Mouse (Mus musculus) lung, embryonic 15.5 days (tissue): Measurements from ENCODE around the gene Nop14. TPM values are rescaled to one million over a fixed set of nuclear protein-coding genes. Genes with fewer than 3 reads are reported as not detected.
"Not testable (repeated sequence)": the region's sequence is repeated elsewhere in the genome, so short reads cannot be mapped to it uniquely, and the experiment has no call there.

Source experiments
- ATAC-seq: fragments of 200-750 bp; cut with Nextera tagmentation; 2 replicates; pipeline ENCODE4 v1.8.0; 2017; ENCODE audit warnings: moderate number of reproducible peaks, borderline replicate concordance; ENCODE audit not compliant: low FRiP score, low TSS enrichment; ENCODE audit errors: extremely low read depth
- H3K27ac ChIP-seq: fragments of 300-500 bp; sonication (generic); 2 replicates; pipeline ENCODE4 v1.5.1; 2015; ENCODE audit warnings: moderate library complexity, mild to moderate bottlenecking, inconsistent platforms
- H3K27me3 ChIP-seq: fragments of 300-500 bp; sonication (generic); 2 replicates; pipeline ENCODE4 v1.6.1; 2015; ENCODE audit warnings: inconsistent platforms
- H3K36me3 ChIP-seq: fragments of 300-500 bp; sonication (generic); 2 replicates; pipeline ENCODE4 v1.6.1; 2015; ENCODE audit warnings: inconsistent platforms
- H3K4me1 ChIP-seq: fragments of 300-500 bp; sonication (generic); 2 replicates; pipeline ENCODE4 v1.6.1; 2015; ENCODE audit warnings: inconsistent platforms
- H3K4me2 ChIP-seq: fragments of 300-500 bp; sonication (generic); 2 replicates; pipeline ENCODE4 v1.6.1; 2015; ENCODE audit warnings: inconsistent platforms, mild to moderate bottlenecking, moderate library complexity
- H3K4me3 ChIP-seq: fragments of 300-500 bp; sonication (generic); 2 replicates; pipeline ENCODE4 v1.5.1; 2015; ENCODE audit warnings: mild to moderate bottlenecking, inconsistent platforms
- H3K9ac ChIP-seq: fragments of 300-500 bp; sonication (generic); 2 replicates; pipeline ENCODE4 v1.6.1; 2015; ENCODE audit warnings: inconsistent platforms
- H3K9me3 ChIP-seq: fragments of 300-500 bp; sonication (generic); 2 replicates; pipeline ENCODE4 v1.6.1; 2016; ENCODE audit warnings: inconsistent platforms
- WGBS: fragments of 180-500 bp; shearing (Covaris S2); methylation state at CpG from one replicate; pipeline ENCODE4 v1.1.7; 2015; 5-methylcytosine and 5-hydroxymethylcytosine counted together
- polyA plus RNA-seq: library from polyadenylated mRNA; unstranded; fragments of >200 nt; fragmentation: Nextera tagmentation; extraction: Ambion mirVana; gene quantifications from 2 replicates; pipeline ENCODE4 v1.2.1, GENCODE M21; 2015

Gene Nop14
- polyA plus RNA-seq, 1 experiment from 2014 or later = 21.3 TPM

DNA sequence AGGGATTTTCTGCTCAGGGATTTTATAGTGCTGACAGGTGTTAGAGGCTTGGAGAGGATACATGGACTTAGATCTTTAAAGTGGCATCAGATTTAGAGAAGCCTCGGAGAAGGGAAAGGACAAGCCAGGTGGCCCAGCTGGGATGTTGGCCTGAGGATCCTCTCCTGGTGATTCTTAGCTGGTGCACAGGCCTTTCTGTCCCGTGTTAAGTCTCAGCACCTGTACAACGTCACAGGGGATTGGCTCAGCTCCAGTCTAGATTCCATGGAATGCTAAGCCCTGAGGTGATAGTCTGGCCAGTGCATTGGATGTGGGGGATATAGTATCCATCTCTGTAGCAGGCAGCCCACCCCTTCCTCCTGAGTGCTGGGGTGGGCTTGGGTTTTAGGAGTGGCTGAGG lies 51.7 kb downstream of the Nop14 start:
- no peaks in the 10 kb centered on the region for H3K27me3 ChIP-seq
- H3K27ac ChIP-seq = no peak overlapping the region
- no peaks in the 10 kb centered on the region for H3K9me3 ChIP-seq
- no peaks in the 10 kb centered on the region for H3K4me1 ChIP-seq
- H3K4me3 ChIP-seq = no peak overlapping the region
- no peak overlapping the region for H3K9ac ChIP-seq
- 67% methylated on average over 3 of the region's 3 CpGs for WGBS
- ATAC-seq = no peak
- peaks cover 64% of the 10 kb centered on the region for H3K36me3 ChIP-seq
- no peak overlapping the region for H3K4me2 ChIP-seq

DNA sequence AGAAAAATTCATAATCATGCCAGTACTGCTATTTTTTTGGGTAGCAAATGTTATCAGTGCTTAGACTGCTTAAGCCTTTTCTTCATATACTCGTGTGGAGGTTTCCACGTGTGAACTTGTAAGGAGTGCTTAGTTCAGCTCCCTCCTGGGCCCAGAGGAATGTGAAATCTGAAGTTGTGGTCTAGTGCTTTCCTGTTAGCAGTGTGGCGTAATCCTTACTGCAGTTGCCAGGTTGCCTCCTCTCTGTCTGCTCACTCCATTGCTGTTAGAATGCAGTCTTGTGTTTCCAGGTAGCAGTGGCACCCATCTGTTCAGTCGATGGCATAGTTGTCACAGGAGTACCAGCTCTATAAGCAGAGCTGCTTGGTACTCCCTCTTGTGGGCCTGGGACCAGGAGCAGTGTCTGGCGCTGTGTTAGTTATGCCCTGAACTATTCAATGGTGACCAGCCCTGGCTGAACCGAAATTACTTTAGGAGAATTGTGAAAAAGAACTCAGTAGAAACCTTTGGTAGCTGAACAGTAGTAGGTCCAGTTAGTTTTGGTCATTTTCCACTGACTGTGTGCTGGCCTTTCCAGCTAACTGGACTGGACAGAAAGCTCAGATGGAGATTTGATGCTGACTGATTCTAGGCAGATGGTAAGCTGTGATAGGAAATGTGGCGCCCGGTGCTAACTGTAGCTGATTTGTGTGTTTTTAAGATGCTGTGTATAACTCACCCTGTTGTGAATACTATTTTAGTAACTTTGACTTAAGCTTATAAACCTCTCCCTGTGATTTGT lies 52.7 kb downstream of the Nop14 start:
- Histone ChIP-seq H3K36me3 (peaks cover 64% of the 10 kb centered on the region), H3K4me2 (no peak overlapping the region), H3K9me3 (no peaks in the 10 kb centered on the region), H3K27me3 (no peaks in the 10 kb centered on the region), H3K9ac (no peak overlapping the region), H3K4me1 (no peaks in the 10 kb centered on the region), H3K27ac (no peak overlapping the region), H3K4me3 (no peak overlapping the region)
- WGBS = 84% methylated on average over 8 of the region's 8 CpGs
- ATAC-seq = no peak

DNA sequence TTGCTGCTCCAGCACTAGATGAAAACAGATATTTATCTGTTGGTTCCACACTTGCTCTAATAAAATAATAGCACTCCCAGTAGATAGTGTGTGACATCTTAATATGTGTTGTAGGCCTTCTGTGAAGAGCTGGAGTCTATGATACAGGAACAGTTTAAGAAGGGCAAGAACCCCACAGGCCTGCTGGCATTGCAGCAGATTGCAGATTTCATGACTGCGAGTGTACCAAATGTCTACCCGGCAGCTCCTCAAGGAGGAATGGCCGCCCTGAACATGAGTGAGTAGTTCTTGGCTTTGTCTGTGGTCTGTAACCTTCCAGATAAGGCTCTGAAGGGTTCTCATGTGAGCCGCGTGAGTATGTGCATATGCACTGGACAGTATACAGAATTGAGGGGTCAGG lies 55.4 kb downstream of the Nop14 start:
- WGBS = 84% methylated on average over 5 of the region's 5 CpGs
- ATAC-seq = no peak
- Histone ChIP-seq H3K9ac (no peak overlapping the region), H3K27ac (no peak overlapping the region), H3K4me1 (no peaks in the 10 kb centered on the region), H3K36me3 (peaks cover 43% of the 10 kb centered on the region), H3K9me3 (no peaks in the 10 kb centered on the region), H3K27me3 (no peaks in the 10 kb centered on the region), H3K4me3 (no peak overlapping the region), H3K4me2 (no peak overlapping the region)

DNA sequence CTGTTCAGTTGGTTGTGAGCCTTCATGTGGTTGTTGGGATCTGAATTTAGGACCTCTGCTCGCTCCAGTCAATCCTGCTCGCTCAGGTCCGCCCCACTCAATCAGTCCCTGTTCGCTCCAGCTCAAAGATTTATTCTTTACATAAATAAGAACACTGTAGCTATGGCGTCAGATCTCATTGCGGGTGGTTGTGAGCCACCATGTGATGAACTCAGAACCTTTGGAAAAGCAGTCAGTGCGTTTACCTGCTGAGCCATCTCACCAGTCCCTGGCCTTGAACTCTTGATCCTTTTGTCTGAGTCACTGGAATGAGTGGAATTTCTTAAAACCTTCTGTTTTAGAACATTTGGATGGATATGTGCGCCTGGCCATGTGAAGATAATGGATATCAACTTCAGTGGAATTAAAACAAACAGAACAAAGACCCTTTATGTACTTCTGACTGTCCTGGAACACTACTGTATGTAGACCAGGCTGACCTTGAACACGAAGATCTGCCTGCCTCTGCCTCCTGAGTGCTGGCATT lies 66.7 kb downstream of the Nop14 start:
- WGBS = 92% methylated on average over 9 of the region's 9 CpGs
- Histone ChIP-seq H3K27ac (no peak overlapping the region), H3K9me3 (no peaks in the 10 kb centered on the region), H3K9ac (no peak overlapping the region), H3K36me3 (peaks cover 15% of the 10 kb centered on the region), H3K4me1 (peaks cover 9% of the 10 kb centered on the region; the same call in 1 of the 2 replicates), H3K4me3 (no peak overlapping the region), H3K27me3 (no peaks in the 10 kb centered on the region), H3K4me2 (no peak overlapping the region)
- ATAC-seq = no peak

DNA sequence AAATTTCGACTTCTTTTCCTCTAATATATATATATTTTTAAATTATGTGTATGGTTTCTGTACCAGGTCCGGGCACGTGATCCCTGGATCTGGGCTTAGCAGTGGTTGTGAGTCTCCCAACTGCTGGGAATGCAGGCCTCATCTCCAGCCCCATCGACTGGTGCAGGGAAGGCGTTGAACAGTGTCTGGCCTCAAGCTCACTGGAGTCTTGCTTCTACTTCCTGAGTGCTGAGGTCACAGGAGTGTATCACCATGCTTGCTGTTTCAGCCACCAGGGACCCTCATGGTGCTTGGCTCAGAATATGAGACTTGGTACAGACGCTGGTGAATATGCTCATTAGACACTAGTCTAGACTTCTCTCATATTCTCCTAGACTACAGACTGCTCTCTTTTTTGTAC lies 67.3 kb downstream of the Nop14 start:
- Histone ChIP-seq H3K27ac (no peak overlapping the region), H3K9ac (no peak overlapping the region), H3K9me3 (no peaks in the 10 kb centered on the region), H3K36me3 (peaks cover 9% of the 10 kb centered on the region; the same call in 1 of the 2 replicates), H3K4me2 (no peak overlapping the region), H3K4me1 (peaks cover 9% of the 10 kb centered on the region; the same call in 1 of the 2 replicates), H3K27me3 (no peaks in the 10 kb centered on the region), H3K4me3 (no peak overlapping the region)
- 94% methylated on average over 6 of the region's 6 CpGs for WGBS
- no peak for ATAC-seq

DNA sequence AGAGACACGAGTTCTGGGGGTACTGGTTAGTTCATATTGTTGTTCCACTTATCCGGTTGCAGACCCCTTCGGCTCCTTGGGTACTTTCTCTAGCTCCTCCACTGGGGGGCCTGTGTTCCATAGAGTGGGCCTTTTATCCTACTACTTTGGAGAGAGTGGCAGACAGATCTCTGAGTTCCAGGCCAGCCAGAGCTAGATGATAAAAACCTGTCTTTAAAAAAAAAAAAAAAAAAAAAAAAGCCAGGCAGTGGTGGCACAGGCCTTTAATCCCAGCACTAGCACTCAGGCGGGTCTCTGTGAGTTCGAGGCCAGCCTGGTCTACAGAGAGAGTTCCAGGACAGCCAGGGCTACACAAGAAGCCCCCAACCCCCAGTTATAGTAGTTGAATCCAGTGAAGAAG lies 67.7 kb downstream of the Nop14 start:
- 86% methylated on average over 5 of the region's 5 CpGs for WGBS
- not testable (repeated sequence) for H3K4me2 ChIP-seq, H3K4me3 ChIP-seq, H3K27me3 ChIP-seq, H3K9ac ChIP-seq, H3K36me3 ChIP-seq, H3K9me3 ChIP-seq, H3K4me1 ChIP-seq, ATAC-seq, H3K27ac ChIP-seq

DNA sequence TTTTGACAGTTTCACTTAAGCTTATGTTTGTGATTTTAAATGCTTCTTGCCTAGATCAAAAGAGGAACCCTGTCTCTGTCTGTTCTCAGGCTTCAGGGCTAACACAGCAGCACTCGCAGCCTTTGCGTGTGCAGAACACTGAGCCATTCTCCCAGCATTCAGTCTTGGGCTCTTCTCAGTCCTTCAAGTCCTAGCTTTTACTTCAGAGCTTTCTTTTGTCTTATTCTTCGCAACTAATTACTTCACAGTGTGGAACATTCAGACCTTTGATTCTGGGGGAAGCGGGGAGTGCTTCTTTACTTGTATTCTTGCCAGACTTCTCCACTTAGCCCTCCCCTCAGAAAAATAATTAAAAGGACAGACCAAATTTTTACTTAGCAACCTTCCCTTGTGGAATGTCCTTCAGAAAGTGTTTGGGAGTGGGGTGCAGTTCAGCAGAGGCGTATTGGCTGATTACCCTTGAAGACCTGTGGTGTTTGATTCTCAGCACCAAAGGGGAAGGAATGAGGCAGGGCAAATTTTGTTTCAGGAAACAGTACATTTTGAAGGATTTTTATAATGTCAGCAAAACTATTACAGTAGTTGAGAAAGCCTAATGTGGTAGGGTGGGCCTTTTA lies 68.5 kb downstream of the Nop14 start:
- WGBS = 65% methylated on average over 5 of the region's 5 CpGs
- H3K9ac ChIP-seq = no peak overlapping the region
- H3K36me3 ChIP-seq = 0 out of 2 replicates have a peak, but pooled peaks cover 5% of the 10 kb centered on the region
- peaks cover 9% of the 10 kb centered on the region; the same call in 1 of the 2 replicates for H3K4me1 ChIP-seq
- H3K27me3 ChIP-seq = no peaks in the 10 kb centered on the region
- H3K27ac ChIP-seq = no peak overlapping the region
- H3K4me2 ChIP-seq = no peak overlapping the region
- H3K4me3 ChIP-seq = no peak overlapping the region
- no peaks in the 10 kb centered on the region for H3K9me3 ChIP-seq
- ATAC-seq = no peak

DNA sequence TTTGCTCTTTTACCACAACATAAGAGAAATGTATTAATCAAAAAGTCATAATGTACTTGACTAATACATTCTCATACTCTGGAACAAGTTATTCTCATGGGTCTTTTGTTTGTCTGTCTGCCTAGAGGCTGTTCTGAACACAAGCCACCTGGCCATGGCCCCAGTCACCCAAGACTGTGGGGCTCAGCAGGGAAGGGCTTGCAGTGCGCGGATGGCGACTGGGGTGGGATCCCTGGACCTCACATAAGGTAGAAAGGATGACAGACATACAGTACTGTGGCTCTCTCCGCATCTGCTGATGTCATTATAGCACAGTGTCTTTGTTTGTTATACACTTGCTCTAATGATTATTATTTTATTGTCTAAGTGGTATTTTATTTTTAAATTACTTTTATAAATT lies 69.2 kb downstream of the Nop14 start:
- ATAC-seq = no peak
- Histone ChIP-seq H3K27ac (no peak overlapping the region), H3K4me1 (peaks cover 9% of the 10 kb centered on the region; the same call in 1 of the 2 replicates), H3K4me2 (no peak overlapping the region), H3K4me3 (no peak overlapping the region), H3K9ac (no peak overlapping the region), H3K9me3 (no peaks in the 10 kb centered on the region), H3K27me3 (no peaks in the 10 kb centered on the region), H3K36me3 (0 out of 2 replicates have a peak, but pooled peaks cover 5% of the 10 kb centered on the region)
- WGBS = 59% methylated on average over 4 of the region's 4 CpGs

DNA sequence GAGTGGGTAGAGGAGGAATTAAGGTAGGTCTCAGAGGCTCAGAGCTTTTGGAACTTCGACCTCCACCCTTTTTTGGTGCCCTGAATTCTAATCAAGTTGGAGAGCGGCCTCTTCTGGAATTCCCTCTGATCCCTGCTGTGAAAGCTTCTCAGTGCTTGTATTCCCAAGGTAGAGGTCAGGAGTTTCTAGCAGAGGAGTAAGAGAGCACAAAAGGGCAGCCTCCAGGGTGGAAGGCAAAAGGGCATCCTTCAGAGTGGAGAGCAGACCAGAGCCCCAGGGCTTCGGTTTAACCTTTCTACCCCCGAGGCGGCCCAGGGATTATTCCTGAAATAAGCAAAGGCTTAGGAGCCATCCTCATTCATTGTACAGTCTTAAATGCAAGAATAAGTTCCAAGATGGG lies 69.9 kb downstream of the Nop14 start:
- ATAC-seq = no peak
- H3K9ac ChIP-seq = no peak overlapping the region
- H3K4me1 ChIP-seq = peaks cover 9% of the 10 kb centered on the region; the same call in 1 of the 2 replicates
- WGBS = 41% methylated on average over 5 of the region's 5 CpGs
- H3K36me3 ChIP-seq = 0 out of 2 replicates have a peak, but pooled peaks cover 5% of the 10 kb centered on the region
- no peaks in the 10 kb centered on the region for H3K27me3 ChIP-seq
- H3K27ac ChIP-seq = no peak overlapping the region
- H3K4me2 ChIP-seq = no peak overlapping the region
- no peaks in the 10 kb centered on the region for H3K9me3 ChIP-seq
- H3K4me3 ChIP-seq = no peak overlapping the region

Other genes starting within 250 kb of the Nop14 start
- 18.2 and 21.5 TPM in 2 replicates for gene Tnip2, start 146.2 kb downstream of the Nop14 start, polyA plus RNA-seq
- gene Sh3bp2, start 134.3 kb downstream of the Nop14 start, polyA plus RNA-seq = 6.9 and 8.1 TPM in 2 replicates
- 204 and 206 TPM in 2 replicates for gene Add1, start 86.5 kb downstream of the Nop14 start, polyA plus RNA-seq
- 146 and 147 TPM in 2 replicates for gene Mfsd10, start 22.9 kb downstream of the Nop14 start, polyA plus RNA-seq
- gene Grk4, start 231 bp upstream of the Nop14 start, polyA plus RNA-seq = 1.9 and 2.2 TPM in 2 replicates
- 11.1 and 13.5 TPM in 2 replicates for gene Htt, start 101.6 kb upstream of the Nop14 start, polyA plus RNA-seq
- gene Msantd1, start 247.9 kb upstream of the Nop14 start, polyA plus RNA-seq = 0.76 and 0.79 TPM in 2 replicates